14 mouse cellular contexts compared by ENCODE assay signal in genomic region chr2:106527008-106527407, GRCm38 (mm10).
DNase-seq lines count a peak whose midpoint lies in the region; ATAC-seq and TF ChIP-seq lines count a peak whose summit lies in the region.
"Had no signal": no experiment of that assay in that cellular context is flagged by ENCODE, and none has a peak within 500 bp of the region (broad histone marks: within the 10 kb centered on the region; RNA-seq: fewer than 3 reads in every experiment).

No protein-coding gene starts in this region.

- H3K4me2 ChIP-seq in lung, embryonic 15.5 days = no peak overlapping the region
- H3K4me2 ChIP-seq in lung, postnatal 0 days (replicated peaks; ENCODE audit: low read depth, low read length) = no peak overlapping the region
- H3K4me2 ChIP-seq in midbrain, embryonic 12.5 days (replicated peaks) = no peak overlapping the region
- H3K4me2 ChIP-seq in liver, postnatal 0 days (ENCODE audit: low read depth, low read length) = no peak overlapping the region
- H3K4me2 ChIP-seq: liver, embryonic 11.5 days had no signal

- TF ChIP-seq CTCF in lung, postnatal 0 days (IDR thresholded peaks at IDR 0.05) = no peak
- TF ChIP-seq CTCF in gastrocnemius, adult 2 months (IDR thresholded peaks at IDR 0.05) = no peak
- TF ChIP-seq CTCF in liver, postnatal 0 days (IDR thresholded peaks at IDR 0.05; ENCODE audit: low read depth) = no peak

- H3K9me3 ChIP-seq in lung, embryonic 15.5 days = no peaks in the 10 kb centered on the region
- no peaks in the 10 kb centered on the region for H3K9me3 ChIP-seq in lung, postnatal 0 days (ENCODE audit: low read length)
- H3K9me3 ChIP-seq in hindbrain, embryonic 10.5 days = no peaks in the 10 kb centered on the region
- no peaks in the 10 kb centered on the region for H3K9me3 ChIP-seq in midbrain, embryonic 12.5 days
- no peaks in the 10 kb centered on the region for H3K9me3 ChIP-seq in liver, postnatal 0 days (ENCODE audit: low read length)

- H3K36me3 ChIP-seq in lung, embryonic 15.5 days = no peaks in the 10 kb centered on the region
- no peaks in the 10 kb centered on the region for H3K36me3 ChIP-seq in lung, postnatal 0 days (ENCODE audit: insufficient read depth, low read length)
- no peaks in the 10 kb centered on the region for H3K36me3 ChIP-seq in hindbrain, embryonic 10.5 days
- no peaks in the 10 kb centered on the region for H3K36me3 ChIP-seq in midbrain, embryonic 12.5 days
- no peaks in the 10 kb centered on the region for H3K36me3 ChIP-seq in liver, postnatal 0 days (replicated peaks; ENCODE audit: insufficient read depth, low read length)

- H3K4me1 ChIP-seq in lung, embryonic 15.5 days = 0 out of 2 replicates have a peak, but pooled peaks cover 4% of the 10 kb centered on the region
- H3K4me1 ChIP-seq in lung, postnatal 0 days (ENCODE audit: insufficient read depth, low read depth, low read length) = no peaks in the 10 kb centered on the region
- peaks cover 5% of the 10 kb centered on the region for H3K4me1 ChIP-seq in hindbrain, embryonic 10.5 days (replicated peaks)
- peaks cover 5% of the 10 kb centered on the region for H3K4me1 ChIP-seq in midbrain, embryonic 12.5 days
- no peaks in the 10 kb centered on the region for H3K4me1 ChIP-seq in liver, postnatal 0 days (ENCODE audit: insufficient read depth)

- H3K4me3 ChIP-seq in lung, embryonic 15.5 days = no peak overlapping the region
- H3K4me3 ChIP-seq in lung, postnatal 0 days (ENCODE audit: low read depth, low read length) = no peak overlapping the region
- H3K4me3 ChIP-seq in hindbrain, embryonic 10.5 days = no peak overlapping the region
- no peak overlapping the region for H3K4me3 ChIP-seq in midbrain, embryonic 12.5 days
- no peak overlapping the region for H3K4me3 ChIP-seq in gastrocnemius, adult 2 months
- H3K4me3 ChIP-seq in liver, postnatal 0 days (ENCODE audit: low read depth, low read length) = no peak overlapping the region

- WGBS in lung, embryonic 15.5 days = 46% methylated on average over 2 of the region's 2 CpGs
- WGBS in lung, postnatal 0 days = 44% methylated on average over 2 of the region's 2 CpGs
- WGBS in hindbrain, embryonic 10.5 days = 56% methylated on average over 2 of the region's 2 CpGs
- 57% methylated on average over 2 of the region's 2 CpGs for WGBS in midbrain, embryonic 12.5 days
- WGBS in liver, postnatal 0 days (ENCODE audit: insufficient replicate concordance) = 52% methylated on average over 2 of the region's 2 CpGs

- no peak overlapping the region for H3K27ac ChIP-seq in lung, embryonic 15.5 days
- no peak overlapping the region for H3K27ac ChIP-seq in lung, postnatal 0 days (ENCODE audit: low read length)
- peak overlapping the region; percentile 85 for H3K27ac ChIP-seq in hindbrain, embryonic 10.5 days
- no peak overlapping the region for H3K27ac ChIP-seq in midbrain, embryonic 12.5 days (replicated peaks)
- H3K27ac ChIP-seq in gastrocnemius, adult 2 months = no peak overlapping the region
- H3K27ac ChIP-seq in liver, postnatal 0 days (ENCODE audit: low read depth) = no peak overlapping the region

- TF ChIP-seq EP300 in lung, postnatal 0 days (IDR thresholded peaks at IDR 0.05) = no peak
- no peak for TF ChIP-seq EP300 in liver, postnatal 0 days (IDR thresholded peaks at IDR 0.05; ENCODE audit: low read depth)

- H3K27me3 ChIP-seq in lung, embryonic 15.5 days = no peaks in the 10 kb centered on the region
- H3K27me3 ChIP-seq in lung, postnatal 0 days (replicated peaks; ENCODE audit: insufficient read depth, low read length) = no peaks in the 10 kb centered on the region
- no peaks in the 10 kb centered on the region for H3K27me3 ChIP-seq in hindbrain, embryonic 10.5 days (ENCODE audit: insufficient read depth, poor library complexity, severe bottlenecking)
- no peaks in the 10 kb centered on the region for H3K27me3 ChIP-seq in midbrain, embryonic 12.5 days
- no peaks in the 10 kb centered on the region for H3K27me3 ChIP-seq in liver, postnatal 0 days (ENCODE audit: insufficient read depth, low read length)

- no peak overlapping the region for H3K9ac ChIP-seq in lung, embryonic 15.5 days
- H3K9ac ChIP-seq in lung, postnatal 0 days (replicated peaks; ENCODE audit: low read depth) = no peak overlapping the region
- no peak overlapping the region for H3K9ac ChIP-seq in midbrain, embryonic 12.5 days (replicated peaks)
- no peak overlapping the region for H3K9ac ChIP-seq in liver, postnatal 0 days (replicated peaks)

- ATAC-seq in lung, embryonic 15.5 days (ENCODE audit: borderline replicate concordance, extremely low read depth, low FRiP score, low TSS enrichment) = peak; percentile 42; the same call in 1 of the 2 replicates
- ATAC-seq in lung, postnatal 0 days = no peak
- ATAC-seq in midbrain, embryonic 12.5 days (ENCODE audit: low FRiP score, low read depth) = peak; percentile 93
- no peak for ATAC-seq in liver, postnatal 0 days

- intact Hi-C loops in gastrocnemius, adult 2 months (cut with DNase I) = no loop called here

- no peak for DNase-seq in lung, postnatal 0 days (ENCODE audit: low spot score)
- peak; percentile 26 for DNase-seq in embryo, embryonic 11.5 days (ENCODE audit: low read depth, low spot score)
- DNase-seq in hindbrain, embryonic 10.5 days (ENCODE audit: low spot score) = peak; percentile 43
- no peak for DNase-seq in gastrocnemius, adult 2 months
- DNase-seq in liver, postnatal 0 days = no peak
- no peak for DNase-seq in liver
- DNase-seq: adrenal gland, adult 8-10 months; cerebellum, postnatal 14 days; gastrocnemius, postnatal 36 days; kidney, adult 2 months; right cerebral cortex, postnatal 4 days had no signal

Comparison
In these comparisons a context has a peak if more than half of its experiments do, and no peak if none do; other contexts are left out.
1. ATAC-seq: peak in lung, embryonic 15.5 days (single experiment) and midbrain, embryonic 12.5 days (single experiment); none in lung, postnatal 0 days (single experiment) and liver, postnatal 0 days (single experiment).
2. DNase-seq: peak in embryo, embryonic 11.5 days (single experiment) and hindbrain, embryonic 10.5 days (single experiment); none in lung, postnatal 0 days (single experiment), gastrocnemius, adult 2 months (single experiment), liver, postnatal 0 days (single experiment) and liver (single experiment).